Mouse (Mus musculus) hindbrain, embryonic 14.5 days (tissue): ENCODE results near the gene Itgb7. TPM values are rescaled to one million over a fixed set of nuclear protein-coding genes. Genes with fewer than 3 reads are reported as not detected.

ENCODE experiments used
- ATAC-seq: fragments of 200-750 bp; cut with Nextera tagmentation; 2 replicates; pipeline ENCODE4 v1.8.0; 2017; ENCODE audit warnings: moderate number of reproducible peaks, mild to moderate bottlenecking, moderate TSS enrichment, moderate library complexity; ENCODE audit not compliant: low FRiP score
- DNase-seq: peaks from one replicate; pipeline ENCODE4 v3.0.0-alpha.2; 2015; ENCODE audit warnings: low spot score
- H3K27ac ChIP-seq: fragments of 300-500 bp; sonication (generic); 2 replicates; pipeline ENCODE4 v1.5.1; 2014; ENCODE audit warnings: mild to moderate bottlenecking, moderate library complexity
- H3K27me3 ChIP-seq: fragments of 300-500 bp; sonication (generic); 2 replicates; pipeline ENCODE4 v1.6.1; 2014; ENCODE audit warnings: mild to moderate bottlenecking, low read length, mixed read lengths; ENCODE audit not compliant: control insufficient read depth, insufficient read depth
- H3K36me3 ChIP-seq: fragments of 300-500 bp; sonication (generic); replicated peaks from 2 replicates; pipeline ENCODE4 v1.6.1; 2014; ENCODE audit not compliant: control insufficient read depth, insufficient read depth
- H3K4me1 ChIP-seq: fragments of 300-500 bp; sonication (generic); replicated peaks from 2 replicates; pipeline ENCODE4 v1.6.1; 2014; ENCODE audit warnings: antibody characterized with exemption, low read length, mixed read lengths; ENCODE audit not compliant: control insufficient read depth, insufficient read depth
- H3K4me2 ChIP-seq: fragments of 300-500 bp; sonication (generic); replicated peaks from 2 replicates; pipeline ENCODE4 v1.6.1; 2014; ENCODE audit warnings: mild to moderate bottlenecking, moderate library complexity
- H3K4me3 ChIP-seq: fragments of 300-500 bp; sonication (generic); replicated peaks from 2 replicates; pipeline ENCODE4 v1.5.1; 2014; ENCODE audit warnings: mild to moderate bottlenecking, low read length
- H3K9ac ChIP-seq: fragments of 300-500 bp; sonication (generic); 2 replicates; pipeline ENCODE4 v1.6.1; 2014
- H3K9me3 ChIP-seq: fragments of 300-500 bp; sonication (generic); 2 replicates; pipeline ENCODE4 v1.6.1; 2016; ENCODE audit warnings: low read length; ENCODE audit not compliant: control insufficient read depth
- WGBS: fragments of 180-500 bp; shearing (Covaris S2); extraction: QIAGEN DNeasy Blood & Tissue Kit; methylation state at CpG from one replicate; pipeline ENCODE4 v1.1.7; 2014; 5-methylcytosine and 5-hydroxymethylcytosine counted together
- polyA plus RNA-seq: library from polyadenylated mRNA; unstranded; fragments of >200 nt; fragmentation: Nextera tagmentation; extraction: Ambion mirVana; gene quantifications from 2 replicates; pipeline ENCODE4 v1.2.1, GENCODE M21; 2014

The Itgb7 gene
- polyA plus RNA-seq, 1 experiment from 2014 or later = 1.1 TPM

DNA sequence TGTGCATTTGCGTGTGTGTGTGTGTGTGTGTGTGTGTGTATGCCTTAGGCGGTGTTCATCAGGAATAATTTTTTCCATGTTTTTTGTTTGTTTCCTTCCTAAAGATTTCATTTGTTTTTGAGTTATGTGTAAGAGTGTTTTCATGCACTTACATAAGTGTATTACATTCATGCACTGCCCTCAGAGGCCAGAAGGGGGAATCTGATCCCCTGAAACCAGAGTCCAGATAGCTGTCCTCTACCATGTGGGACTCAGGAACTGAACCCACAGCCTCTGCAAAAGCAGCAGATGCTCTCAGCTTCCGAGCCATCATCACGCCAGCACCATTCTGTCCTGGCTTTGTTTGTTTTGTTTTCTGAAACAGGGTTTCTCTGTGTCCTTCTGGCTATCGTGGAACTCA lies 33.8 kb upstream of the Itgb7 start:
- 93% methylated on average over 5 of the region's 5 CpGs for WGBS
- Histone ChIP-seq H3K9ac (no peak overlapping the region), H3K4me2 (no peak overlapping the region), H3K27ac (no peak overlapping the region), H3K27me3 (peaks cover 13% of the 10 kb centered on the region), H3K9me3 (no peaks in the 10 kb centered on the region), H3K4me3 (no peak overlapping the region), H3K4me1 (no peaks in the 10 kb centered on the region), H3K36me3 (no peaks in the 10 kb centered on the region)
- DNase-seq (no peak), ATAC-seq (no peak)

- H3K9me3 ChIP-seq = no peaks in the 10 kb centered on the region
- peaks cover 12% of the 10 kb centered on the region for H3K27me3 ChIP-seq
- ATAC-seq (no peak), DNase-seq (no peak)
- 77% methylated on average over 2 of the region's 2 CpGs for WGBS
- no peak overlapping the region for H3K27ac ChIP-seq
- H3K36me3 ChIP-seq = no peaks in the 10 kb centered on the region
- no peak overlapping the region for H3K9ac ChIP-seq
- H3K4me3 ChIP-seq = no peak overlapping the region
- H3K4me1 ChIP-seq = 0 out of 2 replicates have a peak, but pooled peaks cover 3% of the 10 kb centered on the region
- no peak overlapping the region for H3K4me2 ChIP-seq
Measured at GRCm38 (mm10) chr15:102263037-102263436, 31.3 kb upstream of the Itgb7 start.

- no peak overlapping the region for H3K9ac ChIP-seq
- H3K4me1 ChIP-seq = 0 out of 2 replicates have a peak, but pooled peaks cover 3% of the 10 kb centered on the region
- no peak overlapping the region for H3K4me2 ChIP-seq
- no peak overlapping the region for H3K4me3 ChIP-seq
- no peak for DNase-seq
- peaks cover 16% of the 10 kb centered on the region for H3K27me3 ChIP-seq
- H3K27ac ChIP-seq = no peak overlapping the region
- ATAC-seq = no peak
- WGBS = 53% methylated on average over 7 of the region's 7 CpGs
- H3K9me3 ChIP-seq = no peaks in the 10 kb centered on the region
- H3K36me3 ChIP-seq = no peaks in the 10 kb centered on the region
Measured at GRCm38 (mm10) chr15:102262582-102262981, 30.8 kb upstream of the Itgb7 start.

- Histone ChIP-seq H3K27me3 (peaks cover 43% of the 10 kb centered on the region), H3K4me2 (no peak overlapping the region), H3K36me3 (no peaks in the 10 kb centered on the region), H3K27ac (no peak overlapping the region), H3K4me1 (0 out of 2 replicates have a peak, but pooled peaks cover 3% of the 10 kb centered on the region), H3K9ac (no peak overlapping the region), H3K9me3 (no peaks in the 10 kb centered on the region), H3K4me3 (no peak overlapping the region)
- ATAC-seq (no peak), DNase-seq (no peak)
- 14% methylated on average over 11 of the region's 11 CpGs for WGBS
Measured at GRCm38 (mm10) chr15:102258581-102259253, 27.0 kb upstream of the Itgb7 start.

DNA sequence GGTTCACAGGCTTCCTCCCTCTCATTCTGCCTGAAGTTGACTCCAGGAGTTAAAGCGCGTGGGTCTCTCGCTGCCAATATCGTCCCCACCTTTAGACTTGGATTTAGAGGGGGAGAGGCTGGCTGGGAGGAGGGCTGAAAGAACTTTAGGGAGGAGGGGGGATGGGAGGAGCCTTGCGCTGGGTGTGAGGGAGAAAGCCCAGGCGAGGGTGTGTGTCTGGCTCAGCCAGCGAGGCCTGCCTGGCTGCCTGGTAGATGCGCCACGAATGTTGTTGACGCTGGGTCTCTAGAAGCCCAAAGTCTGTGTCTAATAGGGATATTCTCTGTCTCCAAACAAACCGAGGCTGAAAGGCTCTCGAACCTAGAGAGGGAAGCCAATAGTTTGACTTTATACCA lies 26.3 kb upstream of the Itgb7 start:
- Histone ChIP-seq H3K27ac (no peak overlapping the region), H3K4me3 (peak overlapping the region; percentile 52; the same call in 1 of the 2 replicates), H3K36me3 (no peaks in the 10 kb centered on the region), H3K9me3 (no peaks in the 10 kb centered on the region), H3K4me1 (0 out of 2 replicates have a peak, but pooled peaks cover 3% of the 10 kb centered on the region), H3K27me3 (peaks cover 43% of the 10 kb centered on the region), H3K9ac (no peak overlapping the region), H3K4me2 (peak overlapping the region; percentile 83)
- DNase-seq (no peak), ATAC-seq (no peak)
- 7% methylated on average over 12 of the region's 12 CpGs for WGBS

GRCm38 (mm10) chr15:102257202-102258075 lies 25.7 kb upstream of the Itgb7 start, which contains the start of gene Rarg:
Rarg (minus strand) TSS chr15:102257517.
- no peak for DNase-seq
- Histone ChIP-seq H3K4me3 (peak within 1 kb of the TSS; percentile 52), H3K9ac (peak within 1 kb of the TSS; percentile 65), H3K9me3 (no peaks in the 10 kb centered on the region), H3K4me1 (0 out of 2 replicates have a peak, but pooled peaks cover 3% of the 10 kb centered on the region), H3K36me3 (no peaks in the 10 kb centered on the region), H3K27me3 (peaks cover 48% of the 10 kb centered on the region), H3K27ac (peak within 1 kb of the TSS; percentile 4; the same call in 1 of the 2 replicates), H3K4me2 (peak within 1 kb of the TSS; percentile 83)
- 0 out of 2 replicates have a peak, but pooled peaks have one; percentile 37 for ATAC-seq
- WGBS = 2% methylated on average over 37 of the region's 46 CpGs

- Histone ChIP-seq H3K4me1 (0 out of 2 replicates have a peak, but pooled peaks cover 3% of the 10 kb centered on the region), H3K4me3 (peak overlapping the region; percentile 52), H3K9me3 (no peaks in the 10 kb centered on the region), H3K36me3 (no peaks in the 10 kb centered on the region), H3K4me2 (peak overlapping the region; percentile 83), H3K27me3 (peaks cover 50% of the 10 kb centered on the region), H3K27ac (peak overlapping the region; percentile 4; the same call in 1 of the 2 replicates), H3K9ac (peak overlapping the region; percentile 65)
- ATAC-seq (no peak), DNase-seq (no peak)
- 8% methylated on average over 22 of the region's 22 CpGs for WGBS
Measured at GRCm38 (mm10) chr15:102256431-102257201, 24.9 kb upstream of the Itgb7 start.

GRCm38 (mm10) chr15:102255547-102256255 lies 24.0 kb upstream of the Itgb7 start:
- 0 out of 2 replicates have a peak, but pooled peaks cover 3% of the 10 kb centered on the region for H3K4me1 ChIP-seq
- H3K9me3 ChIP-seq = no peaks in the 10 kb centered on the region
- H3K4me2 ChIP-seq = no peak overlapping the region
- ATAC-seq (no peak), DNase-seq (no peak)
- no peak overlapping the region; the same call in 1 of the 2 replicates for H3K4me3 ChIP-seq
- no peak overlapping the region for H3K27ac ChIP-seq
- peaks cover 53% of the 10 kb centered on the region for H3K27me3 ChIP-seq
- no peaks in the 10 kb centered on the region for H3K36me3 ChIP-seq
- no peak overlapping the region for H3K9ac ChIP-seq
- WGBS = 53% methylated on average over 14 of the region's 14 CpGs
